Mouse (Mus musculus) testis, adult 2 months (tissue): ENCODE results near the gene Card9.

Source experiments
- CTCF ChIP-seq: fragments of 200-500 bp; IDR thresholded peaks from 2 replicates; pipeline ENCODE4 v1.5.1; 2012; ENCODE audit warnings: low read depth, mild to moderate bottlenecking, inconsistent platforms, low read length, moderate library complexity; ENCODE audit not compliant: control insufficient read depth, insufficient read depth, insufficient replicate concordance
- POLR2A ChIP-seq: fragments of 200-500 bp; IDR thresholded peaks from 2 replicates; pipeline ENCODE4 v1.6.1; 2012; ENCODE audit warnings: low read depth, mild to moderate bottlenecking, inconsistent platforms, low read length, moderate library complexity; ENCODE audit not compliant: control insufficient read depth

DNA sequence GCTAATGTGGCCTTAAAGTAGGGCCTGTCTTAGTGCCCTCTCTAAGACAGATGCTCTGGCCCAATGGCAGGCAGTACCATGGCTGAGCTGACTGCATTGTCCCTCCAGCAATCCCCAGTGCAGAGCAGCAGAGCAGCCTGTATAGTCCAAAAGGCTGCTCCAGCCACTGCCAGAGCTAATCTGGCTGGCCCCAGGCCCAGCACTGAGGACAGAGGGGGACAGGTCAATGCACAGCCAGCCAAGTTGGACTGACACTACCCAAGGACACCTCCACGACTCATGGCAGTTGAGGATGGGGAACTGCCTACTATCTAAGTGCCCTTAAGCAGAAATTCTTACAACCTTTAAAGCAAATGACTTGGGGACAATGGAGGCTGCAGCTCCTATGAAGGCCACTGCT is 7.9 kb upstream of the Card9 start:
- no peak for TF ChIP-seq CTCF
- no peak for TF ChIP-seq POLR2A
